Mouse (Mus musculus): Measurements from ENCODE around the gene Ston1.

DNA sequence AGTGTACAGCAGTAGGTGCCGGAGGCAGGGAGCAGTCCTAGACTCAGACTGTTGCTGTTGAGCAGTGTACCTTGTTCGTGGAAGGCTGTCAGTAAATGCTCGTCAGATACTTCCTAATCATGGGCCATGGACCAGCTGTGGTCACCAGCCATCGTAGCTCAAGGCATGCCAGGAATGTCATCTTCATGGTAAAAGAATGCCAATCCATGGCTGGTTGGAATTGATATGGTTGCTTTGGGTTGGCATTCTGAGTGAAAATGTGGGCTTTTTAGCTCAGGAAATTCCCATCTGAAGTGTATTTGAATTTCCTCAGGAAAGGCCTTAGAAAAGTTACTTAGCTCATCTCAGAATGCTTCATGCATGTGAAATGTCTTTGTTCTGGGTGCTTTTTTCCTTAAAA is 2.4 kb upstream of the Ston1 start:
- no peak for TF ChIP-seq CTCF (IDR thresholded peaks at IDR 0.05; ENCODE audit: control insufficient read depth, insufficient read depth, low read length)
- no peak for TF ChIP-seq POLR2A (IDR thresholded peaks at IDR 0.05; ENCODE audit: borderline replicate concordance, control insufficient read depth, low read depth, low read length)
